Mouse (Mus musculus) B cell, adult (primary cell): ENCODE measurements around the gene Prl. TPM values are rescaled to one million over a fixed set of nuclear protein-coding genes. Genes with fewer than 3 reads are reported as not detected.

ENCODE experiments used
- total RNA-seq: library from RNA; stranded (reverse); gene quantifications from 4 replicates; pipeline ENCODE4 v1.2.4, GENCODE M21; 2023; ENCODE audit not compliant: inconsistent age

Prl gene
- not detected in 4 replicates for total RNA-seq

GRCm38 (mm10) chr13:27057270-27057669, at the start of gene Prl:
TSS of gene Prl (plus strand) at chr13:27057570.

GRCm38 (mm10) chr13:27093890-27094289, 36.5 kb downstream of the Prl start, which contains the start of gene Prl3d1:
TSS of gene Prl3d1 (plus strand) at chr13:27094190.

Other genes starting within 250 kb of the Prl start
- gene Prl3d1, start 36.6 kb downstream of the Prl start, total RNA-seq = not detected in 4 replicates
- not detected in 4 replicates for gene Prl3d2, start 64.1 kb downstream of the Prl start, total RNA-seq
- not detected in 4 replicates for gene Prl3d3, start 99.2 kb downstream of the Prl start, total RNA-seq
- gene Prl3c1, start 139.1 kb downstream of the Prl start, total RNA-seq = not detected in 4 replicates
- not detected in 4 replicates for gene Prl3b1, start 184.3 kb downstream of the Prl start, total RNA-seq
- gene Prl3a1, start 201.9 kb downstream of the Prl start, total RNA-seq = not detected in 4 replicates